Mouse (Mus musculus) heart, adult 11 months (tissue): ENCODE results near the gene Rnf10.
A peak's percentile ranks its signal among the peaks of the same experiment; 100 is the strongest.

ENCODE experiments used
- DNase-seq: peaks from one replicate; pipeline ENCODE4 v3.0.0; 2022

Gene Rnf10

DNA sequence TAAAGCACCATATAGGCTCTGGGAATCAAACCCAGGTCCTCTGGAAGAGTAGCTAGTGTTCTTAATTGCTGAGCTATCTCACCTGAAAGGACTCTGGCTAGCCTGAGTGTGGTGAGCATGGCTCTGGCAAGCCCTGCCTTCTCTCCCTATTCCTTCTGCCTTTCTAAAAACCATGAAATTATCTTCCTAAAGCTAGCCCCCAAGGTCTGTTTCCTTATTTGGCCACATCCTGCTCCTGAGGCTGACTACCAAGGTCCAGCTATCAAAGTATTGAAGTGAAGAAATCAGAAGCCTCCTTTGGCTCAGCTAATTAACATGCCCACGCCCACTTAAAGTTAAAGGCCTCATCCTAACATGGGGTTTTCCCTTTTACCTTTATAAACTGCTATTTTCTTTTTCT is 2.1 kb upstream of the Rnf10 start:
- DNase-seq: peak; percentile 42

- DNase-seq: no peak
Observed at GRCm38 (mm10) chr5:115274353-115274752, 1.7 kb upstream of the Rnf10 start.

- peak; percentile 85 for DNase-seq
Observed at GRCm38 (mm10) chr5:115273549-115274135, 944 bp upstream of the Rnf10 start.

GRCm38 (mm10) chr5:115271931-115272811 is 527 bp downstream of the Rnf10 start:
- DNase-seq: peak; percentile 96

DNA sequence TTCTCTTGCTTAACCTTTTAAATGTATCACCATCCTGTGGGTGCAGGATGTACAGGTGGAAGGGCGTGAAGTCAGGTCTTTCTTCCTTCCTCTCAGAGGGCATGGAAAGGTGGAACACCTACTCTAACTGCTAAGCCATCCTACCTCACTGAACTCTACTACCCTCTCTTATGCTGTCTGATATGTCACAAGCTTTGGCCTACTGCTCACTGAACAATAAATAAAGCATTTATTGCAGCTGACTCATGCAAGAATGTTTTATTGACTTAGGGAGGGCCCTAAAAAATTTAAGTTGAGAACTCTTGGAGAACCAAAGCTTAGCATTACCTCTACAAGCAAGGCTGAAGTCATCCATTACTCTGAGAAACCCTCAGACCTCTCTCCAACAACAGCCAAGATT is 2.7 kb downstream of the Rnf10 start:
- no peak for DNase-seq

DNA sequence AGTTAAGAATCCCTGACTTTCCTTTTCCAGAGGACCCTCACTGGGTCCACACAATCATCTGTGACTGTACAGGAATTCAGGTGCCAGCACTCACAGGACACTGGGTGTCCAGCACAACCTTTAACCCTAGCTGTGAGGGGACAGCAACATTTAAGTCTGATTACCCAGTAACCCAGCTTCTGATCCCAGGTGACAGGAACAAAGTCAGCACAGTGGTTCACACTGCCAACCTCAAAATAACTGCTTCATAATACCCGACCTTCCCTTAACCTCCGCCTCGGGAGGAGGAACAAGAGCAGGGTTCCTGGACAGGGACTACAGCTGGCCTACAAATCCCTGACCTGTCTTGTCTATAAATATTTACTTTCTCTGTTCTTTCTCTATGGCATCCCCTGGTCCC is 4.4 kb downstream of the Rnf10 start:
- peak; percentile 94 for DNase-seq

DNA sequence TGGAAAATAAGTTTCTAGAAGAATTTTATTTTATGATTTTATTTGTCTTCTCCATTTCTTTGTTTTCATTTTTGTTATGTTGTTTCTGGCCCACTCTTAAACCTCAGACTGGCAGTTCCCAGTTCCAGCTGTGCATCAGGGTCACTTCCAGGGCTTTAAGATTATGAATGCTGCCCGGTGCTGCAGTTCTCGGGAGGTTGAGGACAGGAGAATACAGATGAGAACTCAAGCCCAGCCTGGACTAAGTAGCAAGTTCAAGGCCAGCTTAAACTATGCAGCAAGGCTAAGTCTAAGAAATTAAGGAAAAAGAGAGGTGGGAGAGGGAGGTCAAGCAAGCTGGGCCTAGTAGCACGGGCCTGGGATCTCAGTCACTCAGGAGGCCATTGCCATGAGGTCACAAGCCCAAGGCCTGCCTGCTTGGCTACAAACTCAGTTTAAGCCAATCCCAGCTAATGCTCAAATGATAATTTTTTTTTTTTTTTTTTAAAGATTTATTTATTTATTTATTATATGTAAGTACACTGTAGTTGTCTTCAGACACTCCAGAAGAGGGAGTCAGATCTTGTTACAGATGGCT is 5.1 kb downstream of the Rnf10 start:
- DNase-seq: no peak

DNA sequence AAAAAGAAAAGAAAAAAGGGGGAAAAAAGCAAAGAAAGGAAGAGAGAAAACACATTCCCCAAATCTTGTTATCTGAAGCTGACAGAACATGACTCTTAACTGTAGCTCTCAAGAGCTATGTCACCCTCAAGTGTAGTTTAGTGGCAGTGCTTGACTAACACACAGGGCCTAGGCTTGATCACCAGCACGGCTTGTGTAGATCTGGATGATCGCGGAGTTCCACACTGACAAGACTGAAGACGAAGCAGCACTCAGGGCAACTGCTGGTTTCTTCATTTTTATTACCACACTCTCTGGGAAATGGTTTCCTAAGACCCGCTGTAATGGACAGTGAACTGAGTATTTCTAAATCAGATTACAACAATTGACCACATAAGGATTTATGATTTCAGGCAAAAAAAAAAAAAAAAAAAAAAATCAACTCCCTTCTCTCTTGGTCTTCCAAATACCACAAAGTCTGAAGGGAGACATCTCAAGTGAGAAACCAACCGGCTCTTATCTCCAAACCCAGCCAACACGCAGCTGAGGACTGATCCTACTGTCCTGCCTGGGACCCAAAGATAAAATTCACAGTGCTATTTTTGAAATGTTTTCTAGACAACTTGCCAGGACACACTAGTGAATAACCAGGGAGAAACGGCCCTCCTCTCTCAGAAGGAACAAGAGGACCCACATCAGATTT is 5.8 kb downstream of the Rnf10 start:
- DNase-seq: no peak

- DNase-seq: no peak
Observed at GRCm38 (mm10) chr5:115266340-115266739, 6.4 kb downstream of the Rnf10 start.

DNA sequence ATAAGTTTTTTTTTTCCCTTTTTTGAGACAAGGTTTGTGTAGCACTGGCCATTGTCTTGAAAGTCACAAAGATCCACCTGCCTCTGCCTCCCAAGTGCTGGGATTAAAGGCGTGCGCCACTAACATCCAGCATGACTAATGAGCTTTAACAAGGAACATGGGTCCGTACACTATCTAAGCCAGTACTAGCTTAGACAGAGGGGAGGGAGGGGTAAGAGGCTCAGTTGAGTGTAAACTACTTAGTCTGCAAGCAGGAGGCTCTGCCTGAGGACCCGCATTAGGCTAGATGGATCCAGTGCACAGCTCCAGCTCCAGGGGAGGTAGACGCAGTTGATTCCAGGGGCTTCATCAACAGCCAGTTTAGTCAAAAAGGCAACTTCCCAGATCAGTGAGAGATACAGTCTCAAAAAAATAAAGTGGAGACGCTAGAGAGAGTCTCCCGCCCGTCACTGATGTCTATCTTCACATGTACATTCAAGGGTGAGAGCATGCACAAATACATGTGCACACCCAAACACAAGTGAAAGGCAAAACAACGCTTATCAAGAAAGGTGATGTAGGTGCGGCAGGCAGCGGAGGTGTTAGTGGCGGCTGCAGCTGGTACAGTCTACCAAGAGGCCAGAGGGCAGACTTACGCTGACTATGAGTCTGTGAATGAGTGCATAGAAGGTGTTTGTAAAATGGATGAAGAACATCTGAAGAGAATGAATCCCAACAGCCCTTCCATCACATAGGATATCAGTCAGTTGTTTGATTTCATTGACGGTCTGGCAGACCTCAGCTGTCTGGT is 10.0 kb downstream of the Rnf10 start:
- no peak for DNase-seq

GRCm38 (mm10) chr5:115261880-115262279 is 10.8 kb downstream of the Rnf10 start:
- no peak for DNase-seq

- no peak for DNase-seq
Observed at GRCm38 (mm10) chr5:115261141-115261540, 11.6 kb downstream of the Rnf10 start.

- peak; percentile 94 for DNase-seq
Observed at GRCm38 (mm10) chr5:115260356-115260755, 12.3 kb downstream of the Rnf10 start.

DNA sequence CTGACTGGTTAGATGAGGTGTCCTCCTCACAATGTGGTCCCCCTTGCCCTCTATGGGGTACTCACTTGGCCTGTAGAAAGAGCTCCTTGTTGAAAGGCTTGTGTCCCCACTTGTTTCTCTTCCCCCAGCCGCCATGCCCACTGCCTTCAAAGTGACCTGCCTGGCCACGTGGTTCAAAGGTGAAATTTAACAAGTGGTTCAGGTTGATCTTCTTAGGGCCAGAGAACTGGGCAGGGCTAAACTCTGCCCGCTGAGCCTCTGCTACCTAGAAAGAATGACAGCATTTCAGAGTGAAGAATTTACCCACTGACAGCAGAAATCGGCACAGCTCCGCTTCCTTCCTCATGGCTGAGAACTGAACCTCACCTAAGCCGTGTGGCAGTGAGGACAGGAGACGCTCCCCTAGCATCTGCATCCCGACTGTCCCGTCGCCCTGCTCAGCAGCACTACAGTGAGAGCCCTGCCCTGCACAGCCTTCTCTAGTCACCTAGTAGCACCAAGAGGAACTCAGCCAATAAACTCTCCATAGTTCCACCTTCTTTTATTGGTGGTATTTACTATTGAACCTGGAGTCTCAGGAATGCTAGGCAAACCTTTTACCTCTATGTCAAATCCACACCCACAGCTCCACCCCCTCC is 15.7 kb downstream of the Rnf10 start:
- DNase-seq: no peak

GRCm38 (mm10) chr5:115255472-115255871 is 17.2 kb downstream of the Rnf10 start:
- DNase-seq: no peak

- DNase-seq: peak; percentile 74
Observed at GRCm38 (mm10) chr5:115240191-115240590, 32.5 kb downstream of the Rnf10 start.

DNA sequence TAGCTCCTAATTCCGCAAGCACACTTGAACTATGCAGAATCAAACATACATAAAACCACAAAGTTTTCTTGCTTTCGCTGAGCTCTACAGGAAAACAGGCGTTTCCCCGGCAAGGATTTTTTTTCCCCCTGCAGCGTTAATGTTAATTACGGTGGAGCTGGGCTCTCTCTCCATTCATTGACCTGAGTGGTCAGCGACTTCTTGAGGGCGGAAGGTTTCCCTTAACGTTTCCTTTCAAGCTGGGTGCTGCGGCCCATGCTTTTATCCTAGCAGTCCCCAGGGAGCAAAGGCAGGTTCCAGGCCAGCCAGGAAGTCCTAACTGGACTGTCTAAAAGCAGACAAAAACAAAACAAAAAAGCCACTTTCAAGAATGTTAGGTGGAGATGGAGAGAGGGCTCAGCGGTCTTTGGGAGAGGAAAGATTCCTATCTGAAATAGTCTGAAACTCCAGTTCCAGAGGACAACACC is 33.9 kb downstream of the Rnf10 start:
- DNase-seq: no peak

DNA sequence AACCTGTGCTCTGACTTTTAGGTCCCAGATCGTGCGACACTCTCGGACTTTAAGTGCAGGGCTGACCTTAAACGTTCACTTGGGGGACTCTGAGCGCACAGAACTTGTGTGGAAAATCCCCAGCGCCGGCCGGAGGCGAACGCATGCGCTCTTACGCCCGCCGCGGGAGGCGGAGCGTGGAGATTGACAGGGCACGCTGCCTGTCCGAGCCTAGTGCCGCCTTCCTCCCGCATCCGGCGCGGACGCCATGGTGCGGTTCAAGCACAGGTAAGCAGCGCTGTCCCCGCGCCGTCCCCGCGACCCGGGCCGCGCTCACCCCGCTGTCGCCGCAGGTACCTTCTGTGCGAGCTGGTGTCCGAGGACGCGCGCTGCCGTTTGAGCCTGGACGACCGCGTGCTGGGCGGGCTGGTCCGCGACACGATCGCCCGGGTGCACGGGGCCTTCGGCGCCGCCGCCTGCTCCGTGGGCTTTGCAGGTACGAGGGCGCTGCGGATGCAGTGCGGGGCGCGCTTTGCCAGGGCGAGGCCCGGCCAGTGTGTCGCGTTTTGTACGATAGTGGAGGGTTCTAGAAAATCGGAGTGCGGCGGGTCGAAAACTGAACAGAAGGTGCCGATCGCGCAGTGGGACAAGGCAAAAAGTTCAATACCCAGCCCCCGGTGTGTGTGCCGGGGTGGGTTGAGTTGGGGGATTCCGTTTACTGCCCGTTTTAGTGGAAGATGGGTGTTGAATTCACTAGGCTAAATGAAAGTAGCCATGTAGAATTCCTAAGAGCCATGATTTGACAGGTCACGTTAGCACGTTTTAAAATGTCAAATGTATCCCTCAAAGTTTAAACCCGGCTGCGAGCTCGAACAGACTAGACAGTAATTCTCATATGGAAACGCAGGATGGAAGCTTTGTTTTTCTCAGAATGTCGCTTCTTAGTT is 34.6 kb downstream of the Rnf10 start:
- DNase-seq: peak; percentile 99

DNA sequence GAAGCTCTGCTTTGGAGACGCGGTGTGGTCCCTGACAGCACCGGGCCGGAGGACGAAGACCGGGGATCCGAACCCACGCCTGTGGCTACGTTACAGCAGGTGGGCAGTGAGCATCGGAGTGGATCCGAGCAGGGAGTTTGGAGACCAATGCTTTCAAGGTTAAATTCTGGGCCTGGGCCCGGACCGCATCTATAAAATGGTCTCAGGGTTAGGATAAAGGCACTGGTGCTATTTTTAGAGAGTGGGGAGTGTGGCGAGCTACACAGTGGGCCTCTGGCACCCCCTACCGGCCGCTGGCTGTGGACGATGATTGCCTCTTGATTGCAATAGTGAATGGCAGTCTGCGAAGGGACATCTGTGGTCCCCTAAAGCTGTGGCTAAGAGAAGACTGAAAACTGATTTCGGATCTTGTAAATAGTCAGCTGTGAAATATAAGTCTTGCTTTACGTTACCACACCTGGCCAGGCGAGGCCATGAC is 36.9 kb downstream of the Rnf10 start, which contains the start of gene Pop5:
Pop5 (plus strand) TSS at position 51 of the 478 bp plus-strand sequence.
- DNase-seq: peak; percentile 97

DNA sequence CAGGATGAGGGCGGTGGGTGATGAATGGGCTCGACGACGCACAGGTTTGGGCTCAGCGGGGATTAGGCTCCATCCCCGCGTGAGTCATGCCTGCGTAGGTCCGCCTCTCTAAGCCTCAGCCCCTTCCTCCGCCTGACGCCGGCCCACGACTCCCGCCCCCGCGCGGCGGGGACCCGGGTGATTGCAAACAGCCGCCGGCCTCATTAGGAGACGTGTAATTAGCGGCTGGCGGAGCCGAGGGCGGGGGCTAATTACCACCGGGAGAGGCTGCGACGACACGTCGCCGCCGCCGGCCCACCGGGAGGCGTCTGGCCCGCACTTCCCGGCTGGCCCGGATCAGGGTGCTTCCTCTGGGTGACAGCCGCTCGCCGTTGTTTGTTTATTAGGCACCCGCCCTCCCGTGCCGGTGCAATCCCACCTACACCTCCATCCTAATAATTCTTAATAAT is 37.4 kb downstream of the Rnf10 start:
- peak; percentile 99 for DNase-seq
